Comparison of ENCODE assay signal across 10 mouse cellular contexts in the genomic region with DNA sequence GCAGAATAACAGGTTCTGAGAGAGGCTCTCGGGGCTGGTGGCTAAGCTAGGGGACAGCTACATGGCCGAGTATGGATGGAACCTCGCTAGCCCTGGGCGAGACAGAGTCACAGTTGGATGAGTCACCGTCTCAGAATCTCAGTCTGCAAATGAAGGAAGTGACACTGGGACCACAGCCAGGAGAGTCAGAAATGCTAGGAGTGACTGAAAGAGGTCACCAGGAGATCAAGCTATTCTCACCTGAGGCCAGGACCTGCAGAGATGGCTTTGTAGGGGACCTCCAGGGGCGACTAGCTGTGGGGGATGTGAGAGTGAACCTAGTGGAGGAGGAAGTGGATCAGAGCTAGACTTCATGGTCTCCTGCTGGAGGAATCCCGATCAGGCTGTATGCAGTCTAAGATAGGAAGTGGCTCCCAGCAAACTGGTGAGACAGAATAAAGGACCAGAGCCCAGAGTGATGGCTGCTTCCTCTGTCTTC.
DNase-seq lines count a peak whose midpoint lies in the region; ATAC-seq and TF ChIP-seq lines count a peak whose summit lies in the region.
"Had no signal": no experiment of that assay in that cellular context is flagged by ENCODE, and none has a peak within 500 bp of the region (broad histone marks: within the 10 kb centered on the region; RNA-seq: fewer than 3 reads in every experiment).

No protein-coding gene starts in this region.

- H3K4me2 ChIP-seq in lung, postnatal 0 days (replicated peaks; ENCODE audit: low read depth, low read length) = no peak overlapping the region
- H3K4me2 ChIP-seq: limb, embryonic 15.5 days had no signal

- no peak overlapping the region for H3K9ac ChIP-seq in lung, postnatal 0 days (replicated peaks; ENCODE audit: low read depth)
- H3K9ac ChIP-seq: limb, embryonic 15.5 days had no signal

- WGBS in lung, postnatal 0 days = 19% methylated on average over 7 of the region's 7 CpGs
- WGBS in thymus, adult 2 months = 34% methylated on average over 7 of the region's 7 CpGs

- TF ChIP-seq EP300 in lung, postnatal 0 days (IDR thresholded peaks at IDR 0.05) = no peak

- intact Hi-C loops in heart, postnatal 25 days (cut with DNase I) = no loop called here

- H3K9me3 ChIP-seq in lung, postnatal 0 days (ENCODE audit: low read length) = no peaks in the 10 kb centered on the region
- H3K9me3 ChIP-seq: limb, embryonic 15.5 days had no signal

- H3K27ac ChIP-seq in lung, postnatal 0 days (ENCODE audit: low read length) = no peak overlapping the region
- no peak overlapping the region for H3K27ac ChIP-seq in thymus, adult 2 months (ENCODE audit: control insufficient read depth, insufficient read depth, low read length)
- H3K27ac ChIP-seq: limb, embryonic 15.5 days had no signal

- DNase-seq in cerebellum, adult 8-10 months = no peak
- DNase-seq in Muller cell, postnatal 12 days (ENCODE audit: inconsistent ontology term) = peak; percentile 70
- DNase-seq in heart, postnatal 25 days (ENCODE audit: low spot score) = peak; percentile 27
- peak; percentile 68 for DNase-seq in lung, postnatal 0 days (ENCODE audit: low spot score)
- DNase-seq in thymus, postnatal 4 days = no peak
- DNase-seq in thymus, adult 2 months = no peak
- no peak for DNase-seq in ovary, adult 18-20 months (ENCODE audit: low spot score)
- DNase-seq: cerebellum, postnatal 10 days had no signal

- no peaks in the 10 kb centered on the region for H3K4me1 ChIP-seq in lung, postnatal 0 days (ENCODE audit: insufficient read depth, low read depth, low read length)
- peaks cover 3% of the 10 kb centered on the region; the same call in 1 of the 2 replicates for H3K4me1 ChIP-seq in thymus, adult 2 months (replicated peaks; ENCODE audit: control insufficient read depth, insufficient read depth, low read length)
- H3K4me1 ChIP-seq: limb, embryonic 15.5 days had no signal

- no peak for TF ChIP-seq POLR2A in thymus, adult 2 months (IDR thresholded peaks at IDR 0.05; ENCODE audit: control insufficient read depth, extremely low read depth, insufficient read depth, low read length, poor library complexity)

- no peaks in the 10 kb centered on the region for H3K36me3 ChIP-seq in lung, postnatal 0 days (ENCODE audit: insufficient read depth, low read length)
- no peaks in the 10 kb centered on the region for H3K36me3 ChIP-seq in thymus, adult 2 months (ENCODE audit: control insufficient read depth, insufficient read depth, low read length)
- H3K36me3 ChIP-seq: limb, embryonic 15.5 days had no signal

- no peak for TF ChIP-seq CTCF in lung, postnatal 0 days (IDR thresholded peaks at IDR 0.05)
- TF ChIP-seq CTCF in thymus, adult 2 months (IDR thresholded peaks at IDR 0.05; ENCODE audit: borderline replicate concordance, control insufficient read depth, extremely low read depth, insufficient read depth, low read length, poor library complexity) = no peak

- H3K4me3 ChIP-seq in lung, postnatal 0 days (ENCODE audit: low read depth, low read length) = no peak overlapping the region
- no peak overlapping the region for H3K4me3 ChIP-seq in thymus, adult 2 months (ENCODE audit: control insufficient read depth, insufficient read depth, low read length)
- H3K4me3 ChIP-seq: limb, embryonic 15.5 days had no signal

- no peaks in the 10 kb centered on the region for H3K27me3 ChIP-seq in lung, postnatal 0 days (replicated peaks; ENCODE audit: insufficient read depth, low read length)
- no peaks in the 10 kb centered on the region for H3K27me3 ChIP-seq in thymus, adult 2 months (ENCODE audit: control insufficient read depth, insufficient read depth, low read length)
- H3K27me3 ChIP-seq: limb, embryonic 15.5 days had no signal

- 0 out of 2 replicates have a peak, but pooled peaks have one; percentile 28 for ATAC-seq in cerebellum, adult (ENCODE audit: insufficient number of reproducible peaks, low FRiP score, low TSS enrichment)
- peak; percentile 78 for ATAC-seq in lung, postnatal 0 days

Comparison
In these comparisons a context has a peak if more than half of its experiments do, and no peak if none do; other contexts are left out.
1. DNase-seq: peak in Muller cell, postnatal 12 days (single experiment), heart, postnatal 25 days (single experiment) and lung, postnatal 0 days (single experiment); none in cerebellum, adult 8-10 months (single experiment), thymus, postnatal 4 days (single experiment), thymus, adult 2 months (single experiment) and ovary, adult 18-20 months (single experiment).